Mouse (Mus musculus) G1E (cell line): ENCODE data around the gene Pdha1. TPM values are rescaled to one million over a fixed set of nuclear protein-coding genes. Genes with fewer than 3 reads are reported as not detected.

ENCODE experiments used
- ATAC-seq: 2 replicates; pipeline ENCODE4 v1.8.0; 2016; ENCODE audit warnings: mild to moderate bottlenecking; ENCODE audit not compliant: insufficient number of reproducible peaks, poor library complexity, low FRiP score, severe bottlenecking; ENCODE audit errors: extremely low read depth
- DNase-seq: peaks from one replicate; pipeline ENCODE4 v3.0.0; 2012; ENCODE audit warnings: low spot score
- H3K27me3 ChIP-seq: 2 replicates; pipeline ENCODE4 v1.6.1; 2012; ENCODE audit warnings: mild to moderate bottlenecking, low read length, inconsistent platforms; ENCODE audit not compliant: insufficient read depth
- H3K36me3 ChIP-seq: replicated peaks from 2 replicates; pipeline ENCODE3; 2012; ENCODE audit warnings: mild to moderate bottlenecking, inconsistent platforms
- H3K4me1 ChIP-seq: 2 replicates; pipeline ENCODE4 v1.6.1; 2012; ENCODE audit warnings: low read depth, low read length, inconsistent platforms, mixed read lengths; ENCODE audit not compliant: insufficient read depth
- H3K4me3 ChIP-seq: 2 replicates; pipeline ENCODE4 v1.5.1; 2012; ENCODE audit warnings: low read depth, mild to moderate bottlenecking, inconsistent platforms, low read length, moderate library complexity, mixed read lengths
- H3K9me3 ChIP-seq: replicated peaks from 2 replicates; pipeline ENCODE4 v1.6.1; 2012; ENCODE audit warnings: inconsistent platforms
- CTCF ChIP-seq: IDR thresholded peaks from 2 replicates; pipeline ENCODE4 v1.5.1; 2012; ENCODE audit warnings: low read depth, low read length, inconsistent platforms, mixed read lengths
- GATA1 ChIP-seq: IDR thresholded peaks from 2 replicates; pipeline ENCODE4 v1.6.1; 2012; ENCODE audit warnings: borderline replicate concordance, low read length, inconsistent platforms, mixed read lengths
- GATA2 ChIP-seq: IDR thresholded peaks from 2 replicates; pipeline ENCODE4 v1.6.1; 2012; ENCODE audit warnings: low read depth, low read length, inconsistent platforms, borderline replicate concordance
- POLR2AphosphoS5 ChIP-seq: IDR thresholded peaks from 2 replicates; pipeline ENCODE4 v1.6.1; 2012; ENCODE audit warnings: low read depth, low read length, inconsistent platforms; ENCODE audit not compliant: insufficient replicate concordance
- TAL1 ChIP-seq: conservative IDR thresholded peaks from 2 replicates; pipeline ENCODE4 v1.6.1; 2012; ENCODE audit warnings: low read depth, low read length, inconsistent platforms, mixed read lengths
- polyA plus RNA-seq: library from polyadenylated mRNA; stranded (reverse); fragments of >175 nt; gene quantifications from 2 replicates; pipeline ENCODE4 v1.2.3, GENCODE M21; 2012
- total RNA-seq, 2 experiments: library from RNA; stranded (forward) in 1 of 2; stranded (reverse) in 1 of 2; fragments of 200-1000 nt in 1 of 2; fragments of >200 nt in 1 of 2; fragmentation: Nextera tagmentation in 1 of 2; gene quantifications; 2 replicates each; pipeline ENCODE4 v1.2.3; 2014 to 2017

Gene Pdha1
- total RNA-seq (2014; fragmentation: Nextera tagmentation) (107 and 108 TPM in 2 replicates), total RNA-seq (2017) (112 and 124 TPM in 2 replicates), polyA plus RNA-seq (11.3 and 14.0 TPM in 2 replicates)

DNA sequence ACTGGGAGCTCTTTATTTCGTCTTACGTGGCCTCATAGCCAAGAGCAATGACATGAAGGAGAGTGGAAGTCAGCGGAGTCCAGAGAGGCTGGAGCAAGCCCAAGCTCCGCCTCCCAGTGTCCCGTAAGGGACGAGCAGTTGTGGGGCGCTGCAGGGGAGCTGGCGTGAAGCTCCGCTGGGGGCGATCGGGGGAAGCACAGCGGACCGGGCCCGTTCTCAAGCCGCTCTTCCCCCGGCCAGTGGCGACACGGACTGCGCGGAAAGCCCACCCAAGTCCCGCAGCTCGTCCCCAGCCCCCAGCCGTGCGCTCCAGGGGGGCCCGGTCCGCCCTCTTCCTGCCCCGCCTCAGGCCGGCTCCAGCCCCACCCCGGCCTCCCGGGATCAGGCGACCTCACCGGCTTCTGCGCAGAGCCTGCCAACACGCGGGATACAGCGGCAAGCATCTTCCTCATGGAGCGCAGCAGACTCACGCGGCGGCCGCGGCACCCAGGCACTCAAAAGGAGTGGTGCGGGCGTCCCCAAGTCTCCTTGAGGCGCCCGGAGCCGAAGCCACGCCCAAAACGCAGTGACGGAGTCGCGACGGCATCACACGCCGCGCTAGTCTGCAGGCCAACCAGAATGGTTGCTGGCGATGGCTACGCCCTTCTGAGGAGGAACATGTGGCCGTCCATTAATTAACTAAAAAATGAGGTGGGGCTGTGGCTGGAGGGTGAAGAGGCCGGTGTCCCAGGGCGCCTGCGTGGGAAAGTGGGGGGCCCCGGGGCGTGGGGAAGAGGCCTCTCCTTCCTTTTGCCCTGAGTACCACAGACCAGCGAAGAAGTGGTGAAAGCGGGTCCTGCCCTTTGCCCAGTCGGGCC, at the start of gene Pdha1:
Gene Pdha1 (minus strand): TSS at position 553 of the 857 bp plus-strand sequence.
- Histone ChIP-seq H3K27me3 (no peaks in the 10 kb centered on the region), H3K36me3 (peaks cover 10% of the 10 kb centered on the region), H3K4me3 (peak within 1 kb of the TSS; percentile 78), H3K4me1 (peaks cover 5% of the 10 kb centered on the region; the same call in 1 of the 2 replicates), H3K9me3 (no peaks in the 10 kb centered on the region)
- no peak for TF ChIP-seq CTCF
- TF ChIP-seq GATA1, result no peak
- no peak for TF ChIP-seq GATA2
- TF ChIP-seq POLR2AphosphoS5, result no peak
- no peak for TF ChIP-seq TAL1
- ATAC-seq (peak; percentile 96), DNase-seq (peak; percentile 77)

DNA sequence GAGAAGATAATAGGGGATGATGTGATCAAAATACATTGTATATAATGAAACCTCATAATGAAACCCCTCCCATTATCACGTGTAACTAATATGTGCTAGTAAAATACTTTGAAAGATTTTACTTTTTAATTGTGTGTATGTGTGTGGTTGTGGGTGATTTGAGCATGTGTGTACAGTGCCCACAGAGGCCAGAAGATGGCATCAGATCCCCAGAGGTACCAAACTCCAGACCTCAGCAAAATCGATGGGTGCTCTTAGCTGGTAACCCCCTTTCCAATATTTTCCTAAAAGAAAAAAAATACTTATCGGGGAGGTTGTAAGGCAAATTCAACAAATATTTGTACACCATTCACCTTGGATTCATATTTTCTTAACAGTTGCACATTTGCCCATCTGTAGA, 40.8 kb upstream of the Pdha1 start:
- TF ChIP-seq GATA2 (no peak), TAL1 (no peak), POLR2AphosphoS5 (no peak), CTCF (no peak), GATA1 (no peak)
- 0 out of 2 replicates have a peak, but pooled peaks cover 3% of the 10 kb centered on the region for H3K27me3 ChIP-seq
- no peaks in the 10 kb centered on the region for H3K9me3 ChIP-seq
- no peaks in the 10 kb centered on the region for H3K36me3 ChIP-seq
- H3K4me3 ChIP-seq, result no peak overlapping the region
- no peaks in the 10 kb centered on the region for H3K4me1 ChIP-seq
- no peak for DNase-seq
- no peak for ATAC-seq

DNA sequence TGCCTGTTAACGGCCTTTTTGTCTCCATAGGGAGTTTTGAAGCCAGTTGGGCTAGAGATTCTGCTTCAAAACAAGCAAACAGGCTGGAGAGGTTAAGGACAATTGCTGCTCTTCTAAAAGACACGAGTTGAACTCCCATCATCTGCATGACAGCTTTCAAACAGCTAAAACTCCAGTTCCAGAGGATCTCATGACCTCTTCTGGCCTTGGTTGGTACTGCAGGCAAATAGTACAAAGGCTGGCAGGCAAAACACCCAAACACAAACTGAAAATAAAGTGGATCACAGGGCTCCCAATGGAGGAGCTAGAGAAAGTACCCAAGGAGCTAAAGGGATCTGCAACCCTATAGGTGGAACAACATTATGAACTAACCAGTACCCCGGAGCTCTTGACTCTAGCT, 31.9 kb upstream of the Pdha1 start:
- H3K27me3 ChIP-seq, result no peaks in the 10 kb centered on the region
- ATAC-seq (peak; percentile 40; the same call in 1 of the 2 replicates), DNase-seq (no peak)
- no peaks in the 10 kb centered on the region for H3K4me1 ChIP-seq
- H3K36me3 ChIP-seq, result no peaks in the 10 kb centered on the region
- 0 out of 2 replicates have a peak, but pooled peaks have one; percentile 12 for TF ChIP-seq CTCF
- TF ChIP-seq POLR2AphosphoS5, result no peak
- no peak for TF ChIP-seq GATA1
- TF ChIP-seq GATA2, result no peak
- TF ChIP-seq TAL1, result no peak
- no peaks in the 10 kb centered on the region for H3K9me3 ChIP-seq
- no peak overlapping the region for H3K4me3 ChIP-seq

DNA sequence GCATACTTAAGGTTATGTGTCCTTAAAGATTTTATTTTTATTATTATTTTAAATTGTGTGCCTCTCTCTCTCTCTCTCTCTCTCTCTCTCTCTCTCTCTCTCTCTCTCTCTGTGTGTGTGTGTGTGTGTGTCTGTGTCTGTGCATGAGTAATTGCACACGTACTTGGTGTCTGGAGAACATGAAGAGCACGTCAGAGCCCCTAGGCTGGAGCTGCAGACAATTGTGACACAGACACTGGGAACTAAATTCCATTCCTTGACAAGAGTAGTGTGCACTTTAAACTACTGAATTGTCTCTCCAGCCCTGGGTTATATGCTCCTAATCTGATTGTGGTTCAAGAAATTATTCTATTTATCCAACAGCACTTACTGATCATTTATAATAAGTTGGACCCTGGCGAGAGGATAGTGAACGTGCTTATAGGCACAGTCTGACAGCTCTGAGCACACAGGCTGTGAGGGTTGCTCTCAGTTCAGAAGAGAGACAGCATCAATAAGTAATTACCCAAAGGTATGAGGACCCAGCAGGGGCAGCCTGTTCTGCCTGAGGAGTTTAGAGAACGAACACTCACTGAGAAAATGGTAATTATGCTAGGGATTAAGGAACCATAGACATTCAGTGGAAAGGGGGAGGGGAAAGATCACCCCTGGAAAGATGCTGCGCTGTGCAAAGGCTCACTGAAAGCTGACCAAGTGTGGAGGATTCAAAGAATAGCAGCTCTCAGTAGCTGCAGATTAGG, 28.2 kb upstream of the Pdha1 start:
- ATAC-seq (no peak), DNase-seq (no peak)
- no peak for TF ChIP-seq CTCF
- no peak for TF ChIP-seq POLR2AphosphoS5
- no peak for TF ChIP-seq GATA1
- TF ChIP-seq TAL1, result no peak
- no peak for TF ChIP-seq GATA2

DNA sequence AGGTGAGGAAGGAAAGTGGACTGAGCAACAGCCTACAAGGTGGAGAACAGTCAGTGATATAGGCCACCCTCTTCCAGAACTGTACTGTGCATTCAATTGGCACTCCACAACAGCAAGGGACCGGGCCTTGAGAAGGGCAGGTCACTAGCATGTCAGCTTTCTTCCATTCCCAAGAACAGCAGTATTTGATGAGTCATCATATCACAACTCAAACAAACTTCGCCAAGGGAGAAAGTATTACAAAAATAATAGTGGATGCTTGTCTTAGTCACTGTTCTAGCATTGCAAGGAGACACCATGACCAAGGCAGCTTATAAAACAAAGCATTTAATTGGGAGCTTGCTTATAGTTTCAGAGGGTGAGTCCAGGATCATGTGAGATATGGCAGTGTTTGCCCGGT, 26.0 kb upstream of the Pdha1 start:
- Histone ChIP-seq H3K27me3 (peaks cover 3% of the 10 kb centered on the region; the same call in 1 of the 2 replicates), H3K36me3 (no peaks in the 10 kb centered on the region), H3K4me1 (no peaks in the 10 kb centered on the region), H3K4me3 (no peak overlapping the region), H3K9me3 (no peaks in the 10 kb centered on the region)
- TF ChIP-seq POLR2AphosphoS5 (no peak), GATA1 (no peak), TAL1 (no peak), CTCF (no peak), GATA2 (no peak)
- no peak for DNase-seq
- no peak for ATAC-seq

More for the DNA sequence above, 28.2 kb upstream of the Pdha1 start:
- peaks cover 3% of the 10 kb centered on the region; the same call in 1 of the 2 replicates for H3K27me3 ChIP-seq
- no peaks in the 10 kb centered on the region for H3K9me3 ChIP-seq
- no peaks in the 10 kb centered on the region for H3K36me3 ChIP-seq
- H3K4me3 ChIP-seq, result no peak overlapping the region
- H3K4me1 ChIP-seq, result no peaks in the 10 kb centered on the region
